Mouse (Mus musculus) midbrain, embryonic 12.5 days (tissue): ENCODE measurements around the gene Fam198b. TPM values are rescaled to one million over a fixed set of nuclear protein-coding genes. Genes with fewer than 3 reads are reported as not detected.

ENCODE experiments used
- ATAC-seq: fragments of 200-750 bp; cut with Nextera tagmentation; 2 replicates; pipeline ENCODE4 v1.8.0; 2017; ENCODE audit warnings: low read depth, moderate TSS enrichment, moderate library complexity; ENCODE audit not compliant: low FRiP score
- H3K27ac ChIP-seq: fragments of 300-500 bp; sonication (generic); replicated peaks from 2 replicates; pipeline ENCODE4 v1.5.1; 2016; ENCODE audit warnings: mild to moderate bottlenecking
- H3K27me3 ChIP-seq: fragments of 300-500 bp; sonication (generic); 2 replicates; pipeline ENCODE4 v1.6.1; 2016; ENCODE audit warnings: mild to moderate bottlenecking
- H3K36me3 ChIP-seq: fragments of 300-500 bp; sonication (generic); 2 replicates; pipeline ENCODE4 v1.6.1; 2016
- H3K4me1 ChIP-seq: fragments of 300-500 bp; sonication (generic); 2 replicates; pipeline ENCODE4 v1.6.1; 2016
- H3K4me2 ChIP-seq: fragments of 300-500 bp; sonication (generic); replicated peaks from 2 replicates; pipeline ENCODE4 v1.6.1; 2016; ENCODE audit warnings: mild to moderate bottlenecking, moderate library complexity
- H3K4me3 ChIP-seq: fragments of 300-500 bp; sonication (generic); 2 replicates; pipeline ENCODE4 v1.5.1; 2016; ENCODE audit warnings: mild to moderate bottlenecking
- H3K9ac ChIP-seq: fragments of 300-500 bp; sonication (generic); replicated peaks from 2 replicates; pipeline ENCODE4 v1.6.1; 2016; ENCODE audit warnings: mild to moderate bottlenecking, moderate library complexity
- H3K9me3 ChIP-seq: fragments of 300-500 bp; sonication (generic); 2 replicates; pipeline ENCODE4 v1.6.1; 2016; ENCODE audit warnings: mild to moderate bottlenecking
- WGBS: fragments of 180-500 bp; shearing (Covaris S2); methylation state at CpG from one replicate; pipeline ENCODE4 v1.1.7; 2016; 5-methylcytosine and 5-hydroxymethylcytosine counted together
- polyA plus RNA-seq: library from polyadenylated mRNA; unstranded; fragments of >200 nt; fragmentation: Nextera tagmentation; extraction: Ambion mirVana; gene quantifications from 2 replicates; pipeline ENCODE4 v1.2.1, GENCODE M21; 2016

Gene Fam198b
- 1.8 and 2.8 TPM in 2 replicates for polyA plus RNA-seq

DNA sequence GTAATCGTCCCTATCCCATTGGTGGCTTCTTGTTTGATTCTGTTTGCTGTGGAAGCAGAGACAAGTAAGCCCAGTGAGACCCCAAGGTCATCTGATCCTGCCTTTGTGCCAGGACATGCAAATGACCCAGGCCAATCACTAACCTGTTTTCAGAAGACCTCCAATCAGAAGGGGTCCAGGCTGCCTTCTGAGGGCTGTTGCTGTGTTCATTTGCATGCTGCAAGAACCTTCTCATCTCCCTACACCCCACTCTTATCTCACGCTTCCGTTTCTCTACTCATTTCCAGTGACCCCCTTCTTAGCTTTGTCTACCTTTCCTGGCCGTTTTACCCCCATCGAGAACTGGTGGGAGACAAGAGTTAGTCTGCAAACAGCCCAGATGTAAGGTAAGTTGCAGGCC lies at the start of gene Fam198b:
Gene Fam198b, plus strand, starts transcription at position 229 of the 400 bp plus-strand sequence.
- H3K27me3 ChIP-seq = no peaks in the 10 kb centered on the region
- H3K9ac ChIP-seq = no peak within 1 kb of the TSS
- peaks cover 5% of the 10 kb centered on the region; the same call in 1 of the 2 replicates for H3K4me1 ChIP-seq
- no peak within 1 kb of the TSS for H3K4me3 ChIP-seq
- ATAC-seq = 0 out of 2 replicates have a peak, but pooled peaks have one; percentile 6
- no peak within 1 kb of the TSS for H3K27ac ChIP-seq
- 58% methylated on average over 5 of the region's 5 CpGs for WGBS
- H3K9me3 ChIP-seq = no peaks in the 10 kb centered on the region
- H3K4me2 ChIP-seq = no peak within 1 kb of the TSS
- H3K36me3 ChIP-seq = no peaks in the 10 kb centered on the region

DNA sequence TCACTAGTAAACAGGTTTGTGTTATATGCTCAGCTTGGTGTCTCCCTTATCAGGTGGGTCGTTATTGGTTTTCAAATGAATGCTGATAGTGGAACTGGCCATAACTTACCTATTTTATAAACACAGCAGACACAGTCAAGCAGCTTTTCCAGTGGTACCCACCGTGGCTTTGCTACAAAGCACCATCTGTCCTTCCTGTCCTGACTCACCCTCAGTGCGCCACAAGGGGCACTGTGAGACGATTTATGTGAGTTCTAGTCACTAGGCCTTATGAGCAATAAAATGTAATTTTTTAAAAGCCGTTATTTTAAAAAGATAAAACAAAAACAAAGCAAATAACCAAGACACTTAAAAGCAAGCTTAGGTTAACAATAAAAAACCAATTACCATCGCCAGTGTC lies 45.6 kb upstream of the Fam198b start:
- 57% methylated on average over 6 of the region's 6 CpGs for WGBS

GRCm38 (mm10) chr3:79841475-79841874 lies 42.9 kb upstream of the Fam198b start:
- Histone ChIP-seq H3K27ac (no peak overlapping the region), H3K27me3 (no peaks in the 10 kb centered on the region), H3K9me3 (no peaks in the 10 kb centered on the region), H3K9ac (no peak overlapping the region), H3K4me1 (no peaks in the 10 kb centered on the region), H3K4me2 (peak overlapping the region; percentile 67), H3K36me3 (no peaks in the 10 kb centered on the region), H3K4me3 (peak overlapping the region; percentile 46; the same call in 1 of the 2 replicates)
- peak; percentile 42 for ATAC-seq
- 87% methylated on average over 6 of the region's 6 CpGs for WGBS

More for the DNA sequence above, 45.6 kb upstream of the Fam198b start:
- no peak overlapping the region for H3K4me2 ChIP-seq
- H3K9me3 ChIP-seq = no peaks in the 10 kb centered on the region
- no peak for ATAC-seq
- H3K27ac ChIP-seq = no peak overlapping the region
- H3K36me3 ChIP-seq = no peaks in the 10 kb centered on the region
- H3K27me3 ChIP-seq = no peaks in the 10 kb centered on the region
- H3K4me3 ChIP-seq = no peak overlapping the region
- H3K9ac ChIP-seq = no peak overlapping the region
- no peaks in the 10 kb centered on the region for H3K4me1 ChIP-seq

DNA sequence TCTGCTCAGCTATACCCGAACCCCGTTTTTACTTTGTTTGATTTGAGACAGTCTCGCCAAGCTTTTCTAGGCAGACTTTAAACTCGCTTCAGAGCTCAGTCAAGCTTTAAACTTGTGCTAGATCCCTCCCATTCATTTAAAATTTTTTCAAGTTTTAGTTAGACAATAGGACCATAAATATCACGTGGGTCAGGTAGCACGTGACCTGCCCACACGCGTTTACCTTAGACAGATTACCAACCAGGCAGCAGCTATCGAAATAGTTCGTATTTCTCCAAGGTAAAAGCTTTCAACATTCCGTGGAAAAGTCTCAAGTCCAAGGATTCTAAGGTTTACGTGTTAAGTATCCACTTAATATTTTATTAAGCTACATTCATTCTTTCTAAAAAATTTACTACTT lies 42.2 kb upstream of the Fam198b start:
- ATAC-seq = peak; percentile 67
- H3K36me3 ChIP-seq = no peaks in the 10 kb centered on the region
- no peaks in the 10 kb centered on the region for H3K27me3 ChIP-seq
- WGBS = 12% methylated on average over 12 of the region's 12 CpGs
- peak overlapping the region; percentile 41; the same call in 1 of the 2 replicates for H3K9ac ChIP-seq
- no peak overlapping the region for H3K27ac ChIP-seq
- H3K9me3 ChIP-seq = no peaks in the 10 kb centered on the region
- H3K4me1 ChIP-seq = no peaks in the 10 kb centered on the region
- H3K4me3 ChIP-seq = peak overlapping the region; percentile 46
- H3K4me2 ChIP-seq = peak overlapping the region; percentile 67

GRCm38 (mm10) chr3:79842616-79843016 lies 41.7 kb upstream of the Fam198b start:
- Histone ChIP-seq H3K27ac (no peak overlapping the region), H3K9ac (peak overlapping the region; percentile 41; the same call in 1 of the 2 replicates), H3K27me3 (no peaks in the 10 kb centered on the region), H3K9me3 (no peaks in the 10 kb centered on the region), H3K36me3 (no peaks in the 10 kb centered on the region), H3K4me3 (peak overlapping the region; percentile 46), H3K4me2 (peak overlapping the region; percentile 67), H3K4me1 (no peaks in the 10 kb centered on the region)
- peak; percentile 86 for ATAC-seq
- WGBS = under 1% methylated on average over 19 of the region's 19 CpGs

- ATAC-seq = no peak
- 81% methylated on average over 9 of the region's 9 CpGs for WGBS
- H3K36me3 ChIP-seq = no peaks in the 10 kb centered on the region
- H3K27ac ChIP-seq = no peak overlapping the region
- H3K4me3 ChIP-seq = no peak overlapping the region
- no peak overlapping the region for H3K9ac ChIP-seq
- H3K4me2 ChIP-seq = no peak overlapping the region
- no peaks in the 10 kb centered on the region for H3K27me3 ChIP-seq
- H3K4me1 ChIP-seq = no peaks in the 10 kb centered on the region
- no peaks in the 10 kb centered on the region for H3K9me3 ChIP-seq
These were observed 40.3 kb upstream of the Fam198b start for GRCm38 (mm10) chr3:79843999-79844398.

- Histone ChIP-seq H3K4me1 (no peaks in the 10 kb centered on the region), H3K27me3 (no peaks in the 10 kb centered on the region), H3K36me3 (no peaks in the 10 kb centered on the region), H3K4me2 (no peak overlapping the region), H3K9ac (no peak overlapping the region), H3K4me3 (no peak overlapping the region), H3K27ac (no peak overlapping the region), H3K9me3 (no peaks in the 10 kb centered on the region)
- WGBS = 80% methylated on average over 5 of the region's 5 CpGs
- no peak for ATAC-seq
These were observed 37.7 kb upstream of the Fam198b start for GRCm38 (mm10) chr3:79846633-79847032.

GRCm38 (mm10) chr3:79848841-79849240 lies 35.5 kb upstream of the Fam198b start:
- H3K4me3 ChIP-seq = no peak overlapping the region
- no peak overlapping the region for H3K27ac ChIP-seq
- H3K36me3 ChIP-seq = no peaks in the 10 kb centered on the region
- 43% methylated on average over 4 of the region's 4 CpGs for WGBS
- no peak overlapping the region for H3K4me2 ChIP-seq
- H3K9ac ChIP-seq = no peak overlapping the region
- H3K4me1 ChIP-seq = 0 out of 2 replicates have a peak, but pooled peaks cover 6% of the 10 kb centered on the region
- no peak for ATAC-seq
- 0 out of 2 replicates have a peak, but pooled peaks cover 4% of the 10 kb centered on the region for H3K27me3 ChIP-seq
- H3K9me3 ChIP-seq = no peaks in the 10 kb centered on the region

- Histone ChIP-seq H3K9me3 (no peaks in the 10 kb centered on the region), H3K4me3 (no peak overlapping the region), H3K36me3 (no peaks in the 10 kb centered on the region), H3K9ac (no peak overlapping the region), H3K4me2 (no peak overlapping the region), H3K4me1 (0 out of 2 replicates have a peak, but pooled peaks cover 6% of the 10 kb centered on the region), H3K27ac (no peak overlapping the region), H3K27me3 (0 out of 2 replicates have a peak, but pooled peaks cover 5% of the 10 kb centered on the region)
- no peak for ATAC-seq
- WGBS = 75% methylated on average over 2 of the region's 2 CpGs
These were observed 34.7 kb upstream of the Fam198b start for GRCm38 (mm10) chr3:79849621-79850020.

DNA sequence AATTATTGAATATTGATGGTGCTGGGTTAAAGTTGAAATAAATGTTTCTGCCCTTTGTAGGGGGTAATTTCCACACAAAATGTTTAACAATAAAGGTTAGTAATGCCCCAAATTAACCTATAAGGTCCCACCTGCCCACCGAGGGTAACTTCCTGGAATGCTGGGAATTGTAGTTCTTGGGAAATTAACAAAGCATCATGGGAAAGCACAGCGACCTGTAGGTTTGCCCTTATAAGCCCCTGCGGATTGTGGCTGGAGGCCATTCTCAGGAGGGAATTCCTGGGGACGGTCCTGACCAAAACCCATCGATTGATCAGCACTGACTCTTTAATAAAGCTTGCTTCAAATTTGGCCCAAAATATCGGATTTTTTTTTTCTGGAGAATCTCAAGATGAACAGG lies 33.7 kb upstream of the Fam198b start:
- Histone ChIP-seq H3K4me3 (no peak overlapping the region), H3K9ac (no peak overlapping the region), H3K27me3 (0 out of 2 replicates have a peak, but pooled peaks cover 5% of the 10 kb centered on the region), H3K4me1 (0 out of 2 replicates have a peak, but pooled peaks cover 6% of the 10 kb centered on the region), H3K4me2 (no peak overlapping the region), H3K27ac (no peak overlapping the region), H3K36me3 (no peaks in the 10 kb centered on the region), H3K9me3 (no peaks in the 10 kb centered on the region)
- WGBS = 33% methylated on average over 6 of the region's 6 CpGs
- ATAC-seq = no peak

GRCm38 (mm10) chr3:79852108-79852507 lies 32.2 kb upstream of the Fam198b start:
- H3K9ac ChIP-seq = no peak overlapping the region
- no peaks in the 10 kb centered on the region for H3K9me3 ChIP-seq
- no peak overlapping the region for H3K27ac ChIP-seq
- WGBS = 48% methylated on average over 3 of the region's 3 CpGs
- no peak for ATAC-seq
- H3K27me3 ChIP-seq = peaks cover 5% of the 10 kb centered on the region; the same call in 1 of the 2 replicates
- H3K4me3 ChIP-seq = no peak overlapping the region
- no peaks in the 10 kb centered on the region for H3K36me3 ChIP-seq
- no peak overlapping the region for H3K4me2 ChIP-seq
- H3K4me1 ChIP-seq = 0 out of 2 replicates have a peak, but pooled peaks cover 6% of the 10 kb centered on the region

DNA sequence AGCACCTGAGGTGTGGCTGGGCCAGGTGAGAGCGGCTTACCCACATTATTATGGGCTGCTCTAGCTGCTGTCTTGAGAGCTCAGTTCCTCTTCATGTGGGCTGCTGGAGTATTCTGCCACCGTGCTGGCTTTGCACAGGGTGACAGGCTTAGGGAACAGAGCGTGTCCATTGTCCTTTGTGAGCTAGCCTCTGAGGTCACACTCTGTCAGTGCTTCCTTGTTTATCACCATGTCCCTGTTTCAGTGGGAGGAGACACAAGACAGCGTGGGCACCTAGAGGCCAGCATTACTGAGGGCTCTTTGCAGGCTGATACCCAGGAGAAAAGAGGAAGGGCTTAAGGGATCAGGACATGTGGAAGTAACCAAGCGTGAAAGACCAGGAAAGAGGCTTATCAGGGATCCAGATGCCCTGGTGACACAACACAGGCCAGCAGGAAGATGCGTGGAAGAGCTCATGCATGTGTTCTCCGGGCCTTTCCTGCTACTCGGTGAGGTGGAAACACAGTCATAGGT lies 31.6 kb upstream of the Fam198b start, which contains the start of gene Tmem144:
Gene Tmem144, minus strand, starts transcription at position 120 of the 513 bp plus-strand sequence.
- Histone ChIP-seq H3K4me3 (no peak within 1 kb of the TSS), H3K27ac (no peak within 1 kb of the TSS), H3K4me2 (no peak within 1 kb of the TSS), H3K27me3 (peaks cover 5% of the 10 kb centered on the region; the same call in 1 of the 2 replicates), H3K36me3 (no peaks in the 10 kb centered on the region), H3K4me1 (0 out of 2 replicates have a peak, but pooled peaks cover 6% of the 10 kb centered on the region), H3K9ac (no peak within 1 kb of the TSS), H3K9me3 (no peaks in the 10 kb centered on the region)
- WGBS = 19% methylated on average over 8 of the region's 8 CpGs
- ATAC-seq = peak; percentile 28
